In genomic region chr3:83797828-83798227, GRCm38 (mm10) we compare ENCODE assay signal across 8 mouse cellular contexts. TPM values are rescaled to one million over a fixed set of nuclear protein-coding genes. Genes with fewer than 3 reads are reported as not detected.
DNase-seq lines count a peak whose midpoint lies in the region; ATAC-seq and TF ChIP-seq lines count a peak whose summit lies in the region.

No protein-coding gene starts in this region.

- no peak overlapping the region for H3ac ChIP-seq in C2C12 (ENCODE audit: control insufficient read depth, insufficient read length, low read depth)

- 0 out of 2 replicates have a peak overlapping the region, but pooled peaks have one; percentile 19 for H3K4me2 ChIP-seq in embryonic facial prominence, embryonic 11.5 days (ENCODE audit: low read depth, low read length)
- H3K4me2 ChIP-seq in kidney, embryonic 16.5 days (replicated peaks; ENCODE audit: low read depth, low read length): peak overlapping the region; percentile 15; the same call in 1 of the 2 replicates
- no peak overlapping the region for H3K4me2 ChIP-seq in liver, postnatal 0 days (ENCODE audit: low read depth, low read length)

- peaks cover 3% of the 10 kb centered on the region for H3K27me3 ChIP-seq in C2C12 (ENCODE audit: control insufficient read depth, insufficient read depth, insufficient read length)
- no peaks in the 10 kb centered on the region for H3K27me3 ChIP-seq in embryonic facial prominence, embryonic 11.5 days (ENCODE audit: control insufficient read depth, insufficient read depth, low read length)
- no peaks in the 10 kb centered on the region for H3K27me3 ChIP-seq in heart, embryonic 10.5 days (ENCODE audit: insufficient read depth, poor library complexity, severe bottlenecking)
- no peaks in the 10 kb centered on the region for H3K27me3 ChIP-seq in kidney, embryonic 16.5 days (ENCODE audit: insufficient read depth, low read length)
- no peaks in the 10 kb centered on the region for H3K27me3 ChIP-seq in liver, postnatal 0 days (ENCODE audit: insufficient read depth, low read length)

- H3K79me3 ChIP-seq in C2C12 (ENCODE audit: low read depth): no peaks in the 10 kb centered on the region

- no peak overlapping the region for H3K27ac ChIP-seq in embryonic facial prominence, embryonic 11.5 days (replicated peaks; ENCODE audit: low read depth, low read length)
- no peak overlapping the region for H3K27ac ChIP-seq in heart, embryonic 10.5 days
- H3K27ac ChIP-seq in kidney, embryonic 16.5 days (ENCODE audit: low read length): no peak overlapping the region
- H3K27ac ChIP-seq in liver, postnatal 0 days (ENCODE audit: low read depth): no peak overlapping the region

- peak; percentile 54; the same call in 1 of the 2 replicates for ATAC-seq in embryonic facial prominence, embryonic 11.5 days (replicated peaks; ENCODE audit: insufficient number of reproducible peaks, low FRiP score, low TSS enrichment, low read depth)
- peak; percentile 77 for ATAC-seq in kidney, embryonic 16.5 days (ENCODE audit: low FRiP score, low TSS enrichment)
- no peak for ATAC-seq in liver, postnatal 0 days

- H3K4me3 ChIP-seq in C2C12 (ENCODE audit: insufficient read depth, poor library complexity, severe bottlenecking): no peak overlapping the region
- H3K4me3 ChIP-seq in embryonic facial prominence, embryonic 11.5 days (ENCODE audit: low read depth, low read length): no peak overlapping the region
- H3K4me3 ChIP-seq in heart, embryonic 10.5 days: 0 out of 2 replicates have a peak overlapping the region, but pooled peaks have one; percentile 1
- H3K4me3 ChIP-seq in kidney, embryonic 16.5 days (ENCODE audit: low read length): no peak overlapping the region
- no peak overlapping the region for H3K4me3 ChIP-seq in liver, postnatal 0 days (ENCODE audit: low read depth, low read length)

- peak; percentile 34 for DNase-seq in adrenal gland, adult 8-10 months
- DNase-seq in embryonic facial prominence, embryonic 11.5 days (ENCODE audit: low spot score): peak; percentile 84
- peak; percentile 81 for DNase-seq in heart, embryonic 10.5 days (ENCODE audit: low spot score)
- DNase-seq in liver, postnatal 0 days: peak; percentile 57
- peak; percentile 20 for DNase-seq in ovary, postnatal 10 days (ENCODE audit: low spot score)
- peak; percentile 49 for DNase-seq in thymus, postnatal 14 days

- no peaks in the 10 kb centered on the region for H3K36me3 ChIP-seq in C2C12 (ENCODE audit: control insufficient read depth, insufficient read depth)
- H3K36me3 ChIP-seq in embryonic facial prominence, embryonic 11.5 days (replicated peaks; ENCODE audit: control insufficient read depth, insufficient read depth, low read depth, low read length): no peaks in the 10 kb centered on the region
- no peaks in the 10 kb centered on the region for H3K36me3 ChIP-seq in heart, embryonic 10.5 days
- H3K36me3 ChIP-seq in kidney, embryonic 16.5 days (ENCODE audit: insufficient read depth, low read length): no peaks in the 10 kb centered on the region
- H3K36me3 ChIP-seq in liver, postnatal 0 days (replicated peaks; ENCODE audit: insufficient read depth, low read length): no peaks in the 10 kb centered on the region

- H3K4me1 ChIP-seq in embryonic facial prominence, embryonic 11.5 days (ENCODE audit: control insufficient read depth, insufficient read depth, low read length): no peaks in the 10 kb centered on the region
- 0 out of 2 replicates have a peak, but pooled peaks cover 3% of the 10 kb centered on the region for H3K4me1 ChIP-seq in heart, embryonic 10.5 days
- H3K4me1 ChIP-seq in kidney, embryonic 16.5 days (ENCODE audit: insufficient read depth, low read length): no peaks in the 10 kb centered on the region
- H3K4me1 ChIP-seq in liver, postnatal 0 days (ENCODE audit: insufficient read depth): no peaks in the 10 kb centered on the region

- WGBS in embryonic facial prominence, embryonic 11.5 days: 5% methylated on average over 10 of the region's 10 CpGs
- WGBS in heart, embryonic 10.5 days: 9% methylated on average over 10 of the region's 10 CpGs
- WGBS in kidney, embryonic 16.5 days: 4% methylated on average over 10 of the region's 10 CpGs
- WGBS in liver, postnatal 0 days (ENCODE audit: insufficient replicate concordance): 5% methylated on average over 10 of the region's 10 CpGs

- no peaks in the 10 kb centered on the region for H3K9me3 ChIP-seq in embryonic facial prominence, embryonic 11.5 days (replicated peaks; ENCODE audit: control insufficient read depth, low read length)
- H3K9me3 ChIP-seq in heart, embryonic 10.5 days: no peaks in the 10 kb centered on the region
- H3K9me3 ChIP-seq in kidney, embryonic 16.5 days (ENCODE audit: low read length): peaks cover 6% of the 10 kb centered on the region
- H3K9me3 ChIP-seq in liver, postnatal 0 days (ENCODE audit: low read length): peaks cover 4% of the 10 kb centered on the region; the same call in 1 of the 2 replicates

- no peak for TF ChIP-seq EP300 in liver, postnatal 0 days (IDR thresholded peaks at IDR 0.05; ENCODE audit: low read depth)

- no peak overlapping the region for H3K9ac ChIP-seq in embryonic facial prominence, embryonic 11.5 days (replicated peaks; ENCODE audit: low read length)
- H3K9ac ChIP-seq in kidney, embryonic 16.5 days (replicated peaks; ENCODE audit: low read length): 0 out of 2 replicates have a peak overlapping the region, but pooled peaks have one; percentile 5
- no peak overlapping the region for H3K9ac ChIP-seq in liver, postnatal 0 days (replicated peaks)

- no peaks in the 10 kb centered on the region for H3K79me2 ChIP-seq in C2C12 (ENCODE audit: control insufficient read depth, insufficient read depth)

- TF ChIP-seq CTCF in C2C12 (IDR thresholded peaks at IDR 0.05; ENCODE audit: control insufficient read depth, insufficient read depth, insufficient read length): peak; percentile 6
- peak; percentile 71 for TF ChIP-seq CTCF in liver, postnatal 0 days (IDR thresholded peaks at IDR 0.05; ENCODE audit: low read depth)

TF ChIP-seq in C2C12, 6 proteins besides CTCF, POLR2A, EP300 and RAD21:
- TF ChIP-seq MYOG (IDR thresholded peaks at IDR 0.05; ENCODE audit: control insufficient read depth, extremely low read depth, insufficient read length) (no peak), MAX (IDR thresholded peaks at IDR 0.05) (no peak), USF1 (IDR thresholded peaks at IDR 0.05; ENCODE audit: low read depth) (no peak), CEBPB (IDR thresholded peaks at IDR 0.05; ENCODE audit: low read depth) (no peak), MYOD1 (IDR thresholded peaks at IDR 0.05; ENCODE audit: control insufficient read depth, insufficient read length, low read depth) (no peak), FOSL1 (IDR thresholded peaks at IDR 0.05; ENCODE audit: insufficient read depth, low read length, poor library complexity, severe bottlenecking) (no peak)

RNA-seq across cellular contexts. Expression of gene Sfrp2, which starts 31.7 kb away (rescaled TPM):
- 0.26 TPM for polyA plus RNA-seq in C2C12 (2012; fragmentation: generic; extraction: Trizol)
- 1 to 10 TPM in 3 of 4 experiments, under 1 TPM in 1; 0.59 to 2.6 (median 1.9) TPM for total RNA-seq in adrenal gland, adult 8-10 months (2022)
- polyA plus RNA-seq in embryonic facial prominence, embryonic 11.5 days (2014; fragmentation: Nextera tagmentation; extraction: Ambion mirVana): 160 and 212 TPM in 2 replicates
- 6.9 and 27.2 TPM in 2 replicates for polyA plus RNA-seq in heart, embryonic 10.5 days (2016; fragmentation: Nextera tagmentation; extraction: Ambion mirVana)
- polyA plus RNA-seq in kidney, embryonic 16.5 days (2015; fragmentation: Nextera tagmentation; extraction: Ambion mirVana): 166 and 172 TPM in 2 replicates
- 1.0 and 1.6 TPM in 2 replicates for polyA plus RNA-seq in liver, postnatal 0 days (2015; fragmentation: Nextera tagmentation; extraction: Ambion mirVana)

RNA-seq across cellular contexts. Expression of gene Tlr2, which starts 43.7 kb away (rescaled TPM):
- 0.49 TPM for polyA plus RNA-seq in C2C12 (2012; fragmentation: generic; extraction: Trizol)
- 1 to 10 TPM; 4.0 to 7.2 (median 5.4) TPM for total RNA-seq in adrenal gland, adult 8-10 months (2022)
- polyA plus RNA-seq in embryonic facial prominence, embryonic 11.5 days (2014; fragmentation: Nextera tagmentation; extraction: Ambion mirVana): 2.9 and 3.1 TPM in 2 replicates
- 1.8 and 1.9 TPM in 2 replicates for polyA plus RNA-seq in heart, embryonic 10.5 days (2016; fragmentation: Nextera tagmentation; extraction: Ambion mirVana)
- 3.2 and 3.5 TPM in 2 replicates for polyA plus RNA-seq in kidney, embryonic 16.5 days (2015; fragmentation: Nextera tagmentation; extraction: Ambion mirVana)
- 2.1 and 2.5 TPM in 2 replicates for polyA plus RNA-seq in liver, postnatal 0 days (2015; fragmentation: Nextera tagmentation; extraction: Ambion mirVana)

Comparison
In these comparisons a context has a peak if more than half of its experiments do, and no peak if none do; other contexts are left out.
1. DNase-seq: peak in every context shown above with its lines; median percentile 84 in embryonic facial prominence, embryonic 11.5 days; 81 in heart, embryonic 10.5 days; 57 in liver, postnatal 0 days; 49 in thymus, postnatal 14 days; 34 in adrenal gland, adult 8-10 months; 20 in ovary, postnatal 10 days.